11 mouse cellular contexts compared by ENCODE assay signal in genomic region chr3:133694057-133694456, GRCm38 (mm10).
A peak's percentile ranks its signal among the peaks of the same experiment; 100 is the strongest.
DNase-seq lines count a peak whose midpoint lies in the region; ATAC-seq and TF ChIP-seq lines count a peak whose summit lies in the region.
"Had no signal": no experiment of that assay in that cellular context is flagged by ENCODE, and none has a peak within 500 bp of the region (broad histone marks: within the 10 kb centered on the region; RNA-seq: fewer than 3 reads in every experiment).

No protein-coding gene starts in this region.

- no peaks in the 10 kb centered on the region for H3K36me3 ChIP-seq in midbrain, postnatal 0 days (ENCODE audit: insufficient read depth, low read length)
- H3K36me3 ChIP-seq in midbrain, embryonic 11.5 days (ENCODE audit: control insufficient read depth, insufficient read depth, low read length), result no peaks in the 10 kb centered on the region
- no peaks in the 10 kb centered on the region for H3K36me3 ChIP-seq in heart, embryonic 11.5 days (ENCODE audit: control insufficient read depth, insufficient read depth, low read length)
- H3K36me3 ChIP-seq: hindbrain, embryonic 15.5 days; liver, embryonic 15.5 days had no signal

- H3K4me3 ChIP-seq in midbrain, postnatal 0 days (ENCODE audit: low read depth, low read length), result no peak overlapping the region
- no peak overlapping the region for H3K4me3 ChIP-seq in midbrain, embryonic 11.5 days (ENCODE audit: low read depth, low read length)
- H3K4me3 ChIP-seq in heart, embryonic 11.5 days (ENCODE audit: low read depth, low read length), result no peak overlapping the region
- H3K4me3 ChIP-seq: hindbrain, embryonic 15.5 days; liver, embryonic 15.5 days had no signal

- TF ChIP-seq CTCF in midbrain, postnatal 0 days (IDR thresholded peaks at IDR 0.05), result no peak

- intact Hi-C loops in left cerebral cortex, postnatal 25 days (cut with DNase I), result no loop called here

- no peak for ATAC-seq in midbrain, postnatal 0 days (ENCODE audit: low FRiP score)
- ATAC-seq in midbrain, embryonic 11.5 days (ENCODE audit: low FRiP score), result no peak
- no peak for ATAC-seq in heart, embryonic 11.5 days (replicated peaks; ENCODE audit: insufficient number of reproducible peaks, low FRiP score, low TSS enrichment)

- H3K27ac ChIP-seq in midbrain, postnatal 0 days (ENCODE audit: low read depth, low read length), result no peak overlapping the region
- no peak overlapping the region for H3K27ac ChIP-seq in midbrain, embryonic 11.5 days (ENCODE audit: low read depth, low read length)
- H3K27ac ChIP-seq in heart, embryonic 11.5 days (ENCODE audit: low read depth, low read length), result no peak overlapping the region
- H3K27ac ChIP-seq: hindbrain, embryonic 15.5 days; liver, embryonic 15.5 days had no signal

- H3K4me2 ChIP-seq in midbrain, postnatal 0 days (ENCODE audit: low read depth, low read length, poor library complexity, severe bottlenecking), result no peak overlapping the region
- H3K4me2 ChIP-seq in midbrain, embryonic 11.5 days, result no peak overlapping the region
- H3K4me2 ChIP-seq in heart, embryonic 11.5 days, result no peak overlapping the region
- H3K4me2 ChIP-seq: hindbrain, embryonic 15.5 days; liver, embryonic 15.5 days had no signal

- no peaks in the 10 kb centered on the region for H3K27me3 ChIP-seq in midbrain, postnatal 0 days (ENCODE audit: insufficient read depth, low read length)
- H3K27me3 ChIP-seq in midbrain, embryonic 11.5 days (ENCODE audit: control insufficient read depth, insufficient read depth, low read length), result no peaks in the 10 kb centered on the region
- H3K27me3 ChIP-seq in heart, embryonic 11.5 days (ENCODE audit: control insufficient read depth, insufficient read depth, low read length), result no peaks in the 10 kb centered on the region
- H3K27me3 ChIP-seq: hindbrain, embryonic 15.5 days; liver, embryonic 15.5 days had no signal

- H3K4me1 ChIP-seq in midbrain, postnatal 0 days (ENCODE audit: insufficient read depth, low read length), result no peaks in the 10 kb centered on the region
- no peaks in the 10 kb centered on the region for H3K4me1 ChIP-seq in midbrain, embryonic 11.5 days (ENCODE audit: control insufficient read depth, insufficient read depth, low read length)
- no peaks in the 10 kb centered on the region for H3K4me1 ChIP-seq in heart, embryonic 11.5 days (ENCODE audit: control insufficient read depth, insufficient read depth, low read length)
- H3K4me1 ChIP-seq: hindbrain, embryonic 15.5 days; liver, embryonic 15.5 days had no signal

- 54% methylated on average over 4 of the region's 4 CpGs for WGBS in midbrain, postnatal 0 days
- 57% methylated on average over 4 of the region's 4 CpGs for WGBS in midbrain, embryonic 11.5 days
- WGBS in heart, embryonic 11.5 days (ENCODE audit: insufficient replicate concordance), result 34% methylated on average over 4 of the region's 4 CpGs

- H3K9ac ChIP-seq in midbrain, postnatal 0 days (replicated peaks; ENCODE audit: low read length, poor library complexity, severe bottlenecking), result no peak overlapping the region
- H3K9ac ChIP-seq in midbrain, embryonic 11.5 days (ENCODE audit: low read length), result no peak overlapping the region
- H3K9ac ChIP-seq in heart, embryonic 11.5 days (ENCODE audit: low read depth, low read length), result no peak overlapping the region
- H3K9ac ChIP-seq: hindbrain, embryonic 15.5 days; liver, embryonic 15.5 days had no signal

- peak; percentile 41 to 65 for DNase-seq in cerebellum, postnatal 25 days
- no peak for DNase-seq in cerebellum, adult 18-20 months
- peak; percentile 33 for DNase-seq in midbrain, postnatal 0 days (ENCODE audit: low spot score)
- no peak for DNase-seq in midbrain, embryonic 11.5 days (ENCODE audit: low spot score, missing footprints)
- DNase-seq in left cerebral cortex, postnatal 25 days (ENCODE audit: low spot score in 2 of 2), result peak; percentile 17 to 82
- DNase-seq in testis, postnatal 10 days (ENCODE audit: low spot score), result no peak
- DNase-seq in gastrocnemius, postnatal 4 days (ENCODE audit: low spot score in 2 of 2), result no peak
- DNase-seq: thymus, postnatal 4 days had no signal

- no peaks in the 10 kb centered on the region for H3K9me3 ChIP-seq in midbrain, postnatal 0 days (ENCODE audit: low read length)
- no peaks in the 10 kb centered on the region for H3K9me3 ChIP-seq in midbrain, embryonic 11.5 days (ENCODE audit: control insufficient read depth, low read length)
- no peaks in the 10 kb centered on the region for H3K9me3 ChIP-seq in heart, embryonic 11.5 days (replicated peaks; ENCODE audit: control insufficient read depth, low read length)
- H3K9me3 ChIP-seq: hindbrain, embryonic 15.5 days; liver, embryonic 15.5 days had no signal

Comparison
In these comparisons a context has a peak if more than half of its experiments do, and no peak if none do; other contexts are left out.
1. DNase-seq: peak in cerebellum, postnatal 25 days (2 of 2), midbrain, postnatal 0 days (single experiment) and left cerebral cortex, postnatal 25 days (2 of 2); none in cerebellum, adult 18-20 months (0 of 2), midbrain, embryonic 11.5 days (single experiment), testis, postnatal 10 days (single experiment) and gastrocnemius, postnatal 4 days (0 of 2).